Mouse (Mus musculus) ovary, adult 18-20 months (tissue): ENCODE measurements around the gene Pdzd2.

Source experiments
- DNase-seq: peaks from one replicate; pipeline ENCODE4 v3.0.0; 2022; ENCODE audit warnings: low spot score, mixed read lengths

Pdzd2 gene

GRCm38 (mm10) chr15:12532568-12532967, 207.2 kb downstream of the Pdzd2 start:
- no peak for DNase-seq

GRCm38 (mm10) chr15:12522810-12523209, 216.9 kb downstream of the Pdzd2 start:
- no peak for DNase-seq

- DNase-seq = no peak
Measured at GRCm38 (mm10) chr15:12520292-12520691, 219.4 kb downstream of the Pdzd2 start.

DNA sequence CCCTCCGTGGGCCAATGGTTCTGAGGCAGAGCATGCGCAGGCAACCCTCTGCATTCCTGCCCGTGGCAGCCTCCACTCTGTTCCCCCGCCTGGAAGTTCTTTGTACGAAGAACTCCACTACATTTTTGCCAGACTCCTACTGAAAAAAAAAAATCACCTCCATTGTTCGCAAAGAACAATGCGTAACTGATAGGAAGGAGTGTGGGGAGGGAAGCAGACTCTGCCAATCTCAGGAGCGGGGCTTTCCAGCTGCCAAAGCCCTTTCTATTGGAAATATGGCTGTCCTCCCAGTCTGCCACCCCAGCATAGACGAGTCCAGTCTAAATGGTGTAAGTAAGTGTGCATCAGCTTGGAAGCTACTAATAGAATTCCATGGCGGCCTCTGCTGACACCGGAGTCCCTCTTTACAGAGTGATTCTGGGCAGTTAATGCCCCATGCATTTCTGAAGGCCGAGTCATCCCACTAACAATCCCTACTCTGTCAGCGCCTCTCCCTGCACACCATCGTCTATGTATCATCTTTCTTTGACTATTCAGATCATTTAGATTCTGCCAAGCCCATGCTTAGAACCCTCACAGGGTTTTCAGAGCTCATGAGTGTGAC, 221.3 kb downstream of the Pdzd2 start:
- DNase-seq = no peak

GRCm38 (mm10) chr15:12517314-12517813, 222.4 kb downstream of the Pdzd2 start:
- no peak for DNase-seq

- DNase-seq = no peak
Measured at GRCm38 (mm10) chr15:12515272-12515844, 224.4 kb downstream of the Pdzd2 start.

DNA sequence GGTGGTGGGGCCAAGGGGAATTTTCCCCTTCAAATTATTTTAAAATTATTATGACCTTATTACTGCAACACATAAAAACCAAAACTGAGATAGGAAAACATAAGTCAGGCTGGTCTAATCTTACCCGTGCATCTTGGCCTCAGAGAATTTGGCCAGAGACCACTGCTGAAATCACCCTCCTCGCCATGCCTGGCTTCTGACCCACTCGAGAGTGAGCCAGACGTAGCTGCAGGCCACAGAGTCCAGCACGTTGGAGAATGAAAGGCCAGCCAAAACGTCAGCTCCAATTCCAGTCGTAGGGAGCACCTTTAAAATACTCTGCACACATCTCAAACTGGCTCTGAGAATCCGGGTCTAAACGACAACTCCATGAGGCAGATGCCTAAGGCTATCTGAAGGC, 226.2 kb downstream of the Pdzd2 start:
- DNase-seq = no peak

DNA sequence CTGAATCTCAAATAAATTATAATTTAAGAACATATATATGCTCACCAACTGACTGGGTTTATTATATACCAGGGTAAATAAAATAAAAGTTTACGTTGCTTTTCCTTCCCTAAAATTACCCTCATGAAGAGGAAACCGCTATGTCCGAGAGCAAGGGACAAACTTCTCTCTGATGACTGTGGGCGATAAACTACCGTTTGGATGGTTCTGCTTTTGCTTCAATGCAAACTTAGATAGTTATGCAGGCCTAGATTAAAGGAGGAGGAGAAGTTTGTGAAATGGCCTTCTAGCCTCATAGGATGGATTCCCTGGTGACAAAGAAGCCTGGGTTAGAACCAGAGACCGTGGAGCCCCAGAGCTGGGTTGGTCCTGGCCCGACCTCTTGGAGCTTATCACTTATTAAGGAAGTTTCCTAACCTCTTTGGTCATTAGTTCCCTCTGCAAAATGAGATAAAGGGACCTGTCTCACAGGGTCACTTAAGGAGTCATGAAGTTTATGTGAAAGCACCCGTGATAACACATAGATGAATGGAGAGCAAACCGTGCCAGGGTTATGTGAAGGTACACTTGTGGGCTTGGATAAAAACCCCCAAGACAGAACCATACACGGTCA, 230.9 kb downstream of the Pdzd2 start:
- no peak for DNase-seq

DNA sequence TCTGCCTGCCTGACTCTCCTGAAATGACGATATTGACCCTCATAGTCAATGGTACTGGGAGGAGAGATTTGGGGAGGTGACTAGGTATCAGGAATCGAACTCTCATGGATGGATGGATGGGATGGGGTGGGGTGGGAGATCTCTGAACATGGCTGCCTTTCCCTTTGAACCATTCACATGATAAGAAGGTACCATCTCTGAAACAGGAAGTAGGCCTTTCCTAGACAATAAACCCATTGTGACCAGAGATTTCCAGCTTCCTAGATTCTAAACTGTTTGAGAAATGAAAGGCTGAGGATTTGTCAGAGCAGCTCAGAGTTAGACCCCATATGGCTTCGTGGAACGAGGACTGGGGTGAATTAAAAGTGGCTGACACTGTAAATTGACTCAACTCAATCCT, 232.2 kb downstream of the Pdzd2 start:
- no peak for DNase-seq

GRCm38 (mm10) chr15:12506514-12506913, 233.2 kb downstream of the Pdzd2 start:
- DNase-seq = no peak

DNA sequence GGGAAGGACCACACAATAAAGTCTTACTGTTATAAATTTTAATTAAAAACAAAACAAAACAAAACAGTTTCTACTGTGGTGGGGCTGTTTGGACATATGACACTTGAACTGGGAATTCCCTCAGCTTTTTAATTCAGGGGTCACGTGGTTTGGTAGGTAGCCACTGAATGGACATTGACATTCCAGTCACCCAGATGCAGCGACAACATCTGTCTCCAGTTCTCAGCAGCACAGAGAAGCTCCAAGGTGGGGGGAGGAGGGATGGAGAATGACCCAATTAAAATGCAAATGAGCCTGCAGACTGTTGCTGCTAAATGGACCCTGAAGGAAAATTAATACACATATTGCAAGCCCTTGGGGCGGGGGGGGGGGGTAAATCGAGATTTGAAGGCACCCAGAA, 233.6 kb downstream of the Pdzd2 start:
- DNase-seq = no peak

DNA sequence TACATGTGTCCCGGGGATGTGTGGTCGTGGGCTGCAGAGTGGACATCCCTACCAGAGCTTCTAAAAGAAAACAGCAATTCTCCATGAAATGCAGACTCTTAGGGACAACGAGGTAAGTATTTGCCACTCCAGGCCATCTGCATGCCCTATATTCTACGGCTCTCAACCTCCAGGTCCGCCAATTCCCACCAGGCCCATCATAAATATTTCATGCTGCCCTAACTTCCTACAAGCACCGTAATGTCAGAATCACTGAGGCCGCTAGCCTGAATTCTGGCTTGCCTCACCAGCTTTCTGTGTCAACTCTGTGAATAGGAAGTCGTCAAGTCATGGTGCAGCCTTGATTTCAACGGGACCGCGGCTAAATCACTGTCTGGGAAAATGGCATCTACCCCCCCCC, 234.2 kb downstream of the Pdzd2 start:
- no peak for DNase-seq

DNA sequence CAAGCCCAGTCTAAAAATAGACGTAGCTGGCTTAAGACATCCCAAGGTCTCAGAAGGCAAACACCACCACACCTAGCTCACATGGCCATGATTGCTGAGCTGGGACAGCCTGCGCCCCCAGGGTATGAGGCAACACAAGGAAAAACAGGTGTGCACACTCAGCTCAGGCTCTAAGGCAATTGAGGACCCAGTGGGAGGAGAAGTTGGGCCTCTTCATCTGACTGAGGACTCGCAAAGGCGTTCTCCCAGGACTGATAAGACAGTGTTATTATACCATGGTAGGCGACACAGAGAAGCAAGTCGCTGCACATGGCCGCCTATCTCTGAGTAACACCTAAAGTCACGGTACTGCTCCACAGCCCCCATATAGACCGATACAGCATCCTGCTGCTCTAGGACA, 235.8 kb downstream of the Pdzd2 start:
- no peak for DNase-seq

DNA sequence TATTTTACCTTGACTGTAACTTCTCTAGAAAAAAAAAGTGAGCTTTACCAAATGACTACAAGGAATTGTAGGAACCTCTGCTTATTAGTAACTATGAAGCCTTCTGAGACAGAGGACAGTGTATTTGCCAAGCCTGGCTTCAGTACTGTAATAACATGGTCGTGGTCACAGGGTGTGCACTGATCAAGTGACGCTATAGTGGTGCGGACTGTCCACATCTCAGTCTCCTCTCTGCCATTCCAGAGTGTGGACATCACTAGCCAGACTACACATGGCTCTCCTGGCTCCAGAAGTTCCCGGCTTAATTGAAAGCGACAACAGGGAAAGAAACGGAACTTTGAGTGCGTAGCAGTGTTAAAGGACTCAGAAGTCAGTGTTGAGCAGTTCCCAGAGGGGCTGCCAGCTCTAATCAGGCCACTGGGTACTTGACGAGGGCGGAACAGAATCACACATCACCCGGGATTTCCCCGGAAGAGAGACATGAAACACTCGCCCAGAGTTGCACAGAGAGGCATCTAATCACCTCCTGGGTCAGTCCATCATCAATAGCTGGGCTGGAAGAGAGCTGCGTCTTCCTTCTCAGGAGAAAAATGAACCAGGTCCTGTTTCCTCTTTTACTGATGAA, 237.7 kb downstream of the Pdzd2 start:
- DNase-seq = no peak

GRCm38 (mm10) chr15:12500674-12501073, 239.1 kb downstream of the Pdzd2 start:
- no peak for DNase-seq

DNA sequence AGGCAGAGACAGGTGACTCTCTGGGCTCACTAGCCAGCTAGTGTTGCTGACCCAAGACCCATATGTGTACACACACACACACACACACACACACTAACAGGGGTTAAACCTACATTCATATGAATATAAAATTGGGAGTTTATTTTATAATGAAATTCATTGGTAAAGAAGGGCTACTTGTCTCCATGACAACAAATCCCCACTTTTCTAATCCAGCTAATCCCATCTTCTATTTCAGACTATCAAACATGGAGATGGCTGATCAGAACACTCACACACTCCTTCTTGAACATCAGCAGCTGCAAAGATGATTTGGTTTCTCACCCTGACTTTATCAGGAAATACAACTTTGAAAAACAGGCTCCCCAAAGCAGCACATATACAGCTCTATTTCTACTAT, 245.6 kb downstream of the Pdzd2 start:
- DNase-seq = no peak

DNA sequence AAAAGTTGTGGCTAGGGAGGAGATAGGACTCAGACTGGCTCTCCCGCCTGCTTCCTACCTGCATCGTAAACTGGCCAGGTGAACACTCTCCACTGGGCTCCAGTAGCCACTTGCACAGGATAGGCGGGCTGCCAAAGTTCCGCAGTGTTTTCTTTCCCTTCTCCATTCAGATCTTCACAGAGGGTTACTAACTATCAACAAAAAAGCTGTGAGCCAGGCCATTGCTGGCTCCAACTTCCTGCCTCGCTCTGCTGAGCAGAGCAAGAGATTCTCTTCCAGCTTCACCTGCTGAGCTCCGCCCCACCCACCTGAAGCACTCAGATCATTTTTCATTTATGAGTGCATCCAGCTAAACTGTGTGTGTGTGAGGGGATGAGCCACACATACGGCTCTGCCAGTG, 246.5 kb downstream of the Pdzd2 start:
- DNase-seq = peak; percentile 60

GRCm38 (mm10) chr15:12490969-12491368, 248.8 kb downstream of the Pdzd2 start:
- DNase-seq = peak; percentile 39

DNA sequence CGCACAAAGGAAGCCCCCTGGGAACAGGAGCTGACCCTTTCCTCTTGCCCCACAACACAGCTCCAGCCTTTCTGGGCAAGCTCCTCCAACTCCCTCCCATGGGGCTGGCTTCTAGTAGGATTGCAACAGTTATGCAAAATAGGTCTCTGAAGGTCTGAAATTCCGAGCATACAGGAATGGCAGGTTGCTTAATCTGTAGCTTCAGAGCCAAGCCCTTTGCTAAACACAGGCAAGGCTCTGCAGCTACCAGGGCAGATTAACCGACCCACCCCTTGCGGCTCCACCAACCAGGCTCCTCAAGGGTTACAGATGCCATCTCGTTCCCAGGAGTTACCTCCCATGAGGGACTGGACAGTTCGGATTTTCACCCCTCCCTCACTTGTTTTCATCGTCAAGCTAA, 249.2 kb downstream of the Pdzd2 start:
- peak; percentile 32 for DNase-seq

GRCm38 (mm10) chr15:12488316-12488715, 251.4 kb downstream of the Pdzd2 start:
- no peak for DNase-seq

GRCm38 (mm10) chr15:12481261-12481660, 258.5 kb downstream of the Pdzd2 start:
- DNase-seq = no peak

DNA sequence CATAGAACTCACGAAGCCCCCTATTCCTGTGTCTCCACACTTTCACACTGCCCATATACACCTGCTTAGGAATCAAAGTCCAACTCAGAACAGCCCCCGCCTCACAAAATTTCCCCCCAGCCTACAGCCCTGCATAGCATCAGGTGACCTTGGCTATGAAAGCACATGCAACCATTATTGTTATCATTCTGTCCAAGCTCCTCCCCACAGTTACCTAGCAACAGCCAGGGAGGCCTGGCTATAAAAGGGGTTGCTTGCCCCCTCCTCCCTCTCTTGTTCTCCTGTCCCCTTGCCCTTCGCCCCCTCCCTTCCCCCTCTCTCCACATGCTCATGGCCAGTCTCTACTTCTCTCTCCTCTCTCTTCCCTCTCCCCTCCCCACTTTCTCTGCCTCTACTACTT, 259.4 kb downstream of the Pdzd2 start:
- DNase-seq = no peak

GRCm38 (mm10) chr15:12479326-12479725, 260.4 kb downstream of the Pdzd2 start:
- no peak for DNase-seq
